Mouse (Mus musculus): ENCODE measurements around the gene Rragc.
A peak's percentile ranks its signal among the peaks of the same experiment; 100 is the strongest.

Rragc gene

GRCm38 (mm10) chr4:123916748-123917547, at the start of gene Rragc:
Gene Rragc, plus strand, starts transcription at chr4:123917446.
- DNase-seq (ENCODE audit: low spot score in 2 of 2) = peak; percentile 100

- no peak for DNase-seq (ENCODE audit: low spot score in 2 of 2)
These were observed 23.5 kb upstream of the Rragc start for GRCm38 (mm10) chr4:123893726-123894125.

- DNase-seq (ENCODE audit: low spot score in 2 of 2) = no peak
These were observed 23.0 kb upstream of the Rragc start for GRCm38 (mm10) chr4:123894295-123894694.

- DNase-seq (ENCODE audit: low spot score in 2 of 2) = peak; percentile 26 to 39
These were observed 18.6 kb upstream of the Rragc start for GRCm38 (mm10) chr4:123898696-123899095.

- DNase-seq (ENCODE audit: low spot score in 2 of 2) = no peak
These were observed 13.8 kb upstream of the Rragc start for GRCm38 (mm10) chr4:123903432-123903831.

- peak; percentile 99 for DNase-seq (ENCODE audit: low spot score in 2 of 2)
These were observed 12.7 kb upstream of the Rragc start, which contains the start of gene Mycbp for GRCm38 (mm10) chr4:123904333-123905125. Gene Mycbp, plus strand, starts transcription at chr4:123904832.

GRCm38 (mm10) chr4:123905126-123905668, 12.0 kb upstream of the Rragc start:
- DNase-seq (ENCODE audit: low spot score in 2 of 2) = no peak

GRCm38 (mm10) chr4:123911503-123911902, 5.7 kb upstream of the Rragc start:
- DNase-seq (ENCODE audit: low spot score in 2 of 2) = no peak

- no peak for DNase-seq (ENCODE audit: low spot score in 2 of 2)
These were observed 4.8 kb upstream of the Rragc start for GRCm38 (mm10) chr4:123912431-123912830.

- peak; percentile 30 to 35 for DNase-seq (ENCODE audit: low spot score in 2 of 2)
These were observed 398 bp downstream of the Rragc start, which contains the start of gene 4930535I16Rik for GRCm38 (mm10) chr4:123917548-123918140. Gene 4930535I16Rik, minus strand, starts transcription at chr4:123918022.

GRCm38 (mm10) chr4:123918851-123919250, 1.6 kb downstream of the Rragc start:
- no peak for DNase-seq (ENCODE audit: low spot score in 2 of 2)

GRCm38 (mm10) chr4:123921055-123921565, 3.9 kb downstream of the Rragc start:
- DNase-seq (ENCODE audit: low spot score in 2 of 2) = no peak

GRCm38 (mm10) chr4:123927961-123928360, 10.7 kb downstream of the Rragc start:
- peak; percentile 10 to 41 for DNase-seq (ENCODE audit: low spot score in 2 of 2)

GRCm38 (mm10) chr4:123929994-123930393, 12.7 kb downstream of the Rragc start:
- DNase-seq (ENCODE audit: low spot score in 2 of 2) = no peak

GRCm38 (mm10) chr4:123934306-123934705, 17.1 kb downstream of the Rragc start:
- DNase-seq (ENCODE audit: low spot score in 2 of 2) = no peak

GRCm38 (mm10) chr4:123936059-123936458, 18.8 kb downstream of the Rragc start:
- no peak for DNase-seq (ENCODE audit: low spot score in 2 of 2)

GRCm38 (mm10) chr4:123939838-123940237, 22.6 kb downstream of the Rragc start:
- DNase-seq (ENCODE audit: low spot score in 2 of 2) = peak; percentile 45 to 72

GRCm38 (mm10) chr4:123940878-123941277, 23.6 kb downstream of the Rragc start:
- DNase-seq (ENCODE audit: low spot score in 2 of 2) = peak in 1 of 2 experiments; percentile 9

GRCm38 (mm10) chr4:123946701-123947100, 29.5 kb downstream of the Rragc start:
- no peak for DNase-seq (ENCODE audit: low spot score in 2 of 2)

GRCm38 (mm10) chr4:123947149-123947548, 29.9 kb downstream of the Rragc start:
- DNase-seq (ENCODE audit: low spot score in 2 of 2) = no peak

GRCm38 (mm10) chr4:123948901-123949300, 31.7 kb downstream of the Rragc start:
- no peak for DNase-seq (ENCODE audit: low spot score in 2 of 2)

GRCm38 (mm10) chr4:123949649-123950048, 32.4 kb downstream of the Rragc start:
- DNase-seq (ENCODE audit: low spot score in 2 of 2) = no peak

All from natural killer cell, adult 2 months (primary cell).